Mouse (Mus musculus): ENCODE measurements around the gene Samd14.

Samd14 gene

GRCm38 (mm10) chr11:95034902-95035301, 25.2 kb downstream of the Samd14 start:
- no peak for DNase-seq (ENCODE audit: extremely low spot score, low spot score)

- DNase-seq (ENCODE audit: extremely low spot score, low spot score) = no peak
Measured at GRCm38 (mm10) chr11:95036521-95036920, 26.8 kb downstream of the Samd14 start.

- DNase-seq (ENCODE audit: extremely low spot score, low spot score) = no peak
Measured at GRCm38 (mm10) chr11:95037306-95037705, 27.6 kb downstream of the Samd14 start.

GRCm38 (mm10) chr11:95038156-95038817, 28.6 kb downstream of the Samd14 start:
- no peak for DNase-seq (ENCODE audit: extremely low spot score, low spot score)

GRCm38 (mm10) chr11:95038818-95039655, 29.4 kb downstream of the Samd14 start:
- DNase-seq (ENCODE audit: extremely low spot score, low spot score) = no peak

GRCm38 (mm10) chr11:95039766-95040165, 30.1 kb downstream of the Samd14 start:
- DNase-seq (ENCODE audit: extremely low spot score, low spot score) = no peak

- peak; percentile 27 for DNase-seq (ENCODE audit: extremely low spot score, low spot score)
Measured at GRCm38 (mm10) chr11:95040491-95041138, 30.9 kb downstream of the Samd14 start.

- DNase-seq (ENCODE audit: extremely low spot score, low spot score) = peak; percentile 91
Measured at GRCm38 (mm10) chr11:95041139-95041609, 31.5 kb downstream of the Samd14 start, which contains the start of gene Pdk2. Gene Pdk2, minus strand, starts transcription at chr11:95041354.

- peak; percentile 82 for DNase-seq (ENCODE audit: extremely low spot score, low spot score)
Measured at GRCm38 (mm10) chr11:95042096-95042495, 32.4 kb downstream of the Samd14 start.

- no peak for DNase-seq (ENCODE audit: extremely low spot score, low spot score)
Measured at GRCm38 (mm10) chr11:95043060-95043459, 33.4 kb downstream of the Samd14 start.

- DNase-seq (ENCODE audit: extremely low spot score, low spot score) = no peak
Measured at GRCm38 (mm10) chr11:95043608-95044007, 33.9 kb downstream of the Samd14 start.

- no peak for DNase-seq (ENCODE audit: extremely low spot score, low spot score)
Measured at GRCm38 (mm10) chr11:95044185-95044870, 34.6 kb downstream of the Samd14 start.

GRCm38 (mm10) chr11:95046980-95047680, 37.5 kb downstream of the Samd14 start:
- DNase-seq (ENCODE audit: extremely low spot score, low spot score) = peak; percentile 74

- DNase-seq (ENCODE audit: extremely low spot score, low spot score) = no peak
Measured at GRCm38 (mm10) chr11:95053062-95053461, 43.4 kb downstream of the Samd14 start.

- no peak for DNase-seq (ENCODE audit: extremely low spot score, low spot score)
Measured at GRCm38 (mm10) chr11:95056768-95057501, 47.3 kb downstream of the Samd14 start.

GRCm38 (mm10) chr11:95069226-95069957, 59.7 kb downstream of the Samd14 start:
- no peak for DNase-seq (ENCODE audit: extremely low spot score, low spot score)

GRCm38 (mm10) chr11:95070140-95071107, 60.7 kb downstream of the Samd14 start:
- no peak for DNase-seq (ENCODE audit: extremely low spot score, low spot score)

GRCm38 (mm10) chr11:95071266-95071665, 61.6 kb downstream of the Samd14 start:
- no peak for DNase-seq (ENCODE audit: extremely low spot score, low spot score)

Measured in neural tube, embryonic 10.5 days (tissue).